Mouse (Mus musculus) cortical plate, adult 2 months (tissue): ENCODE measurements around the gene Ddx20.

Experiments used
- CTCF ChIP-seq: fragments of 200-500 bp; IDR thresholded peaks from 2 replicates; pipeline ENCODE4 v1.5.1; 2011; ENCODE audit warnings: mild to moderate bottlenecking, control low read depth, low read length; ENCODE audit not compliant: insufficient read depth; ENCODE audit errors: extremely low read depth
- POLR2A ChIP-seq: fragments of 200-500 bp; IDR thresholded peaks from 2 replicates; pipeline ENCODE4 v1.6.1; 2011; ENCODE audit warnings: mild to moderate bottlenecking, low read length, control low read depth; ENCODE audit not compliant: insufficient read depth; ENCODE audit errors: extremely low read depth

- TF ChIP-seq CTCF (no peak), POLR2A (no peak)
Measured at GRCm38 (mm10) chr3:105696387-105697147, 9.2 kb upstream of the Ddx20 start.
